Mouse (Mus musculus) left cerebral cortex, adult 18-20 months (tissue): ENCODE measurements around the gene Tmem265. TPM values are rescaled to one million over a fixed set of nuclear protein-coding genes. Genes with fewer than 3 reads are reported as not detected.

Experiments used
- DNase-seq, 2 experiments: peaks; one replicate each; pipeline ENCODE4 v3.0.0; 2021 to 2022; ENCODE audit warnings: low spot score in 2 of 2, mixed read lengths in 1 of 2
- long read RNA-seq, 2 experiments: library from polyadenylated mRNA; stranded (forward); transcript quantifications; one replicate each; pipeline ENCODE4 v2.0.0; 2021
- total RNA-seq, 2 experiments: library from RNA; stranded (reverse); gene quantifications; 2 replicates each; pipeline ENCODE4 v1.2.3; 2021

Tmem265 gene
- total RNA-seq: 1 to 10 TPM in 1 of 2 experiments, not detected in 1; 1.0 TPM
- long read RNA-seq, experiment 1, partial matches to known transcripts: 1 of 2 reads
- long read RNA-seq, experiment 1, other reads (novel, unspliced or antisense): 0 of 2 reads
- long read RNA-seq, experiment 2, partial matches to known transcripts: 0 of 1 reads
- long read RNA-seq, experiment 2, other reads (novel, unspliced or antisense): 1 of 1 reads

GRCm38 (mm10) chr7:127561340-127561858 is at the start of gene Tmem265:
Tmem265 (plus strand) TSS chr7:127561390.
- no peak for DNase-seq

- DNase-seq: peak; percentile 93 to 95
These were observed 49.4 kb upstream of the Tmem265 start, which contains the start of gene Srcap for GRCm38 (mm10) chr7:127511808-127512230. Srcap (plus strand) TSS chr7:127511983.

- DNase-seq: peak; percentile 81 to 86
These were observed 48.8 kb upstream of the Tmem265 start for GRCm38 (mm10) chr7:127512231-127513015.

GRCm38 (mm10) chr7:127513016-127513390 is 48.2 kb upstream of the Tmem265 start:
- no peak for DNase-seq

- no peak for DNase-seq
These were observed 47.4 kb upstream of the Tmem265 start for GRCm38 (mm10) chr7:127513781-127514180.

DNA sequence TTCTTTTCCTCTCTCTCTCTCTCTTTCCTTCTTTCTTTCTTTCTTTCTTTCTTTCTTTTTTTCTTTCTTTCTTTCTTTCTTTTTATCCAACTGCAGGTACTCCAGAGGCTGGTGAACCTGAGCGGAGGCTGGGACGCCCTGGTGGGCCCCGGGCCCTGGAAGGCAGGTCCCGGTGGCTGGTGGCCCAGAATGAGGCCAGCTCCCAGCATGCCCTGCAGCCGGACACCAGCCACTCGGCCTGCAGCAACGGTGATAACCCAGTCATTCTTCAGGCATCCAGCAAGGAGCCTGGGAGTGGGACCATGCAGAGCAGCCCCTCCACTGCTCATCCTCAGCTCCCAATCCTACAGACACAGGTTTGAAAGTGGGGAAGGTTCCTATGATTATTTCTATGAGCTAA is 45.3 kb upstream of the Tmem265 start:
- no peak for DNase-seq

GRCm38 (mm10) chr7:127516344-127516743 is 44.8 kb upstream of the Tmem265 start:
- no peak for DNase-seq

GRCm38 (mm10) chr7:127519284-127519683 is 41.9 kb upstream of the Tmem265 start, which contains the start of gene Gm42715:
Gm42715 (plus strand) TSS chr7:127519584.
- DNase-seq: no peak

GRCm38 (mm10) chr7:127541671-127542070 is 19.5 kb upstream of the Tmem265 start:
- DNase-seq: no peak

DNA sequence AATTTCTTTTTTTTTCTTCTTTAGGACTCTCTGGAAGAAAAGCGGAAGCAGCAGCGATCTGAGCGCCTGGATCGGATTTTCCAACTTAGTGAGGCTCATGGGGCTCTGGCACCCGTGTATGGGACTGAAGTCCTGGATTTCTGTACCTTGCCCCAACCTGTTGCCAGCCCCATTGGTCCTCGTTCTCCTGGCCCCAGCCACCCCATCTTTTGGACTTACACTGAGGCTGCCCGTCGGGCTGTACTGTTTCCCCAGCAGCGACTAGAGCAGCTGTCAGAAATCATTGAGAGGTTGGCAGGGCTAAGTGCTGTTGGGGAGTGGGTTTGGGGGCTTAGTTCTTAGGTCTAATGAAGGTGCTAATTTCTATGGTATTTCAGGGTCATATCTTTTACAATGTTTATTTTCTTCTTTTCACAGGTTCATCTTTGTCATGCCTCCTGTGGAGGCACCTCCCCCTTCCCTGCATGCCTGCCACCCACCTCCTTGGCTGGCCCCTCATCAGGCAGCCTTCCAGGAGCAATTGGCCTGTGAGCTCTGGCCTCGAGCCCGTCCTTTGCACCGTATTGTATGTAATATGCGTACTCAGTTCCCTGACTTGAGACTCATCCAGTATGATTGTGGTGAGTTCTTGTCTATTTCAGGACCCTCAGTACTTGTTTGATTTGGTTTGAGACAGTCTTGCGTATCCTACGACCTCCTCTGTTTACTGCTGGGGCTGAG is 11.9 kb upstream of the Tmem265 start:
- DNase-seq: no peak

DNA sequence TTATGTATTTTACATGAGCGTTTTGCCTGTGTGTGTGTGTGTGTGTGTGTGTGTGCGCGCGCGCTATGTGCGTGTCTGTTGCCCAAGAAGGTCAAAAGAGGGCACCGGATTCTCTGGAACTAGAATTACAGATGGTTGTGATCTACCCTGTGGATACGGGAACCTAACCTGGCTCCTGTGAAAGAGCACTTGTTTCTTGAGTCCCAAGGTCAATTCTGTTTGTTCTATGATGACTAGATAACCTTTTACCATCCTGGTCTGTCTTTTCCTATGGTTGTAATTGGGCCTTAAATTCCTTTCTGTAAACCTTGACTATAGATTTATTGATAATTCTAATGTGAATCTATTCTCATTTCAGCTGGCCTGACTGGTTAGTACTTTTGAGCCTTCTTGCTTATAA is 9.6 kb upstream of the Tmem265 start:
- no peak for DNase-seq

DNA sequence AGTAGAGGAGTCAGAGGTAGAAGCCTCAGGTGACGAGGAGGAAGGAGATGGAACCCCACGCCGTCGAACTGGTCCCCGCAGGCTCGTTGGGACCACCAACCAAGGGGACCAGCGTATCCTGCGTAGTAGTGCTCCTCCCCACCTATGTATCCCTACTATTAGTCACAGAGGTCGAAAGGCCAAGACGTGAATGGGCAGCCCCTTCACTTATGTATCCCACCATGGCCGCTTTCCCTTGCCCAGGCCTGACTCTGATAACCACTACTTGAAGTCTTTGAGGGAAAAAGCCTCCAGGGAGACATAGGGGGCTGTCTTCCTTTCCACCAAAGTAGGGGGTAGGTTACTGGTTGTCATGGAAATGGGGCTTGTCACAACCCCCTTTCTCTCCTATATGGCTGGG is 610 bp upstream of the Tmem265 start:
- no peak for DNase-seq

- DNase-seq: no peak
These were observed 3.4 kb downstream of the Tmem265 start for GRCm38 (mm10) chr7:127564381-127565150.

- peak; percentile 85 to 93 for DNase-seq
These were observed 11.8 kb downstream of the Tmem265 start, which contains the start of gene Phkg2 for GRCm38 (mm10) chr7:127572895-127573471. Phkg2 (plus strand) TSS chr7:127573340.

GRCm38 (mm10) chr7:127573503-127574008 is 12.4 kb downstream of the Tmem265 start:
- DNase-seq: no peak

GRCm38 (mm10) chr7:127574115-127574514 is 12.9 kb downstream of the Tmem265 start:
- DNase-seq: no peak

DNA sequence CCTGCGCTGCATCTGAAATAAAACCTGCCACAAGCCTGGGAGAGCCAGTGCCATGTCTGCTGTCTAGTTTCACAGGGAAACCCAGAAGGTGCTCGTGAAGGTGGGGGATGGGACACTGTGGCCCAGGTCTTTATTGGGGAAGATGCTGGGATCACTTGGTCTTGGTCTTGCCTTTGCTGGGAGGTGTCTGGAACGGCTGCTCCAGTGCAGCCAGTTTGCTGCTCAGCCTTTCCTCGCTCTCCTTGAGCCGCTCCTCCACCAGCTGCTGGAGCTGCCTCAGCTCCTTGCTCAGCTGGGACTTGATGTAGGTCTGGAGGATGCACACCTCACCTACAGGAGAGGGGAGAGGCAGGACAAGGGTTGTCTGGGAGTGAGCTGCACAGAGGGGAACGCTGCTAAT is 22.1 kb downstream of the Tmem265 start:
- DNase-seq: no peak

GRCm38 (mm10) chr7:127585031-127585430 is 23.8 kb downstream of the Tmem265 start:
- no peak for DNase-seq

- no peak for DNase-seq
These were observed 25.0 kb downstream of the Tmem265 start for GRCm38 (mm10) chr7:127586149-127586548.

- no peak for DNase-seq
These were observed 26.0 kb downstream of the Tmem265 start for GRCm38 (mm10) chr7:127587196-127587595.
